Mouse (Mus musculus): ENCODE measurements around the gene Usp34.

DNA sequence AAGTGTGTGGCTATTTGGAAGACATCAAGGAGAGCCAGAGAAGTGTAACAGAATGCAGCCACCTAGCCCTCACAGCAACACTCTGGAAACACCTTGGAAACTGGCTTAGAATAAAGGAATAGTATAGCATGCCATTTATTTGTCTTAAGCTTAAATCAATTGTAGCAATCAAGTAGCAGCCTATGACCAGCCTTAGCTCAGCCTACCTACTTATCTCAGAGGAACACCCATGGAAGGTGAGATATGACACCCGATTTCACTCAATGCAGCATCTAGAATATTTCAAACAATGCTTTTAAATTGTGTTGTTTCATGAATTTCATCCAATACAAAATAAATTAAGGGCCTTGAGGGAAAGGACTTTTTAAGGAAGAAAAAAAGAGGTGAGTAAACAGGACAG is 183.3 kb downstream of the Usp34 start:
- no peak for TF ChIP-seq POLR2A (IDR thresholded peaks at IDR 0.05; ENCODE audit: low read depth, low read length)
- no peak for TF ChIP-seq EP300 (IDR thresholded peaks at IDR 0.05; ENCODE audit: low read length)
- TF ChIP-seq CTCF (conservative IDR thresholded peaks at IDR 0.05 in 1 of 2, IDR thresholded peaks at IDR 0.05 in 1 of 2; ENCODE audit: low read depth in 2 of 2, low read length in 2 of 2): no peak
- no peak for TF ChIP-seq POLR2AphosphoS2 (IDR thresholded peaks at IDR 0.05; ENCODE audit: low read depth, low read length)
- no peak for TF ChIP-seq ZMIZ1 (IDR thresholded peaks at IDR 0.05; ENCODE audit: low read depth, low read length)
- no peak for TF ChIP-seq SMC3 (IDR thresholded peaks at IDR 0.05; ENCODE audit: low read depth, low read length)
- TF ChIP-seq GABPA (IDR thresholded peaks at IDR 0.05; ENCODE audit: insufficient replicate concordance, low read depth, low read length): no peak
- no peak for TF ChIP-seq TBP (conservative IDR thresholded peaks at IDR 0.05; ENCODE audit: low read depth, low read length)
- TF ChIP-seq CHD2 (IDR thresholded peaks at IDR 0.05; ENCODE audit: low read length): no peak
- TF ChIP-seq ZNF384 (IDR thresholded peaks at IDR 0.05; ENCODE audit: low read depth, low read length): no peak
